Mouse (Mus musculus): ENCODE measurements at regions not wholly inside any gene's neighbourhood (a gene's known extent, or its start where the extent isn't known, plus 50 kb on each side); places are given as distances from the start of the nearest gene placed in this dataset.

- H3K9ac ChIP-seq (replicated peaks; ENCODE audit: low read depth, low read length): no peak overlapping the region
Observed at GRCm38 (mm10) chr14:48753517-48754079, 80.0 kb upstream of the Otx2 start.

GRCm38 (mm10) chr14:48753084-48753483 lies 79.5 kb upstream of the Otx2 start:
- Histone ChIP-seq H3K27ac (ENCODE audit: low read depth, low read length) (no peak overlapping the region), H3K9me3 (ENCODE audit: control insufficient read depth, low read length) (no peaks in the 10 kb centered on the region), H3K4me1 (ENCODE audit: control insufficient read depth, insufficient read depth, low read length) (peaks cover 14% of the 10 kb centered on the region; the same call in 1 of the 2 replicates), H3K4me3 (ENCODE audit: low read depth, low read length) (no peak overlapping the region), H3K4me2 (ENCODE audit: low read depth, low read length) (no peak overlapping the region), H3K36me3 (ENCODE audit: control insufficient read depth, insufficient read depth, low read length) (no peaks in the 10 kb centered on the region), H3K9ac (replicated peaks; ENCODE audit: low read depth, low read length) (no peak overlapping the region), H3K27me3 (ENCODE audit: control insufficient read depth, insufficient read depth, low read length) (no peaks in the 10 kb centered on the region; the same call in 1 of the 2 replicates)
- 19% methylated on average over 7 of the region's 7 CpGs for WGBS
- no peak for ATAC-seq (ENCODE audit: low read depth)

More at GRCm38 (mm10) chr14:48753517-48754079, 80.0 kb upstream of the Otx2 start:
- Histone ChIP-seq H3K4me2 (ENCODE audit: low read depth, low read length) (no peak overlapping the region), H3K36me3 (ENCODE audit: control insufficient read depth, insufficient read depth, low read length) (no peaks in the 10 kb centered on the region), H3K4me1 (ENCODE audit: control insufficient read depth, insufficient read depth, low read length) (peaks cover 14% of the 10 kb centered on the region; the same call in 1 of the 2 replicates), H3K9me3 (ENCODE audit: control insufficient read depth, low read length) (no peaks in the 10 kb centered on the region), H3K27me3 (ENCODE audit: control insufficient read depth, insufficient read depth, low read length) (no peaks in the 10 kb centered on the region; the same call in 1 of the 2 replicates), H3K4me3 (ENCODE audit: low read depth, low read length) (no peak overlapping the region), H3K27ac (ENCODE audit: low read depth, low read length) (no peak overlapping the region)
- 11% methylated on average over 10 of the region's 10 CpGs for WGBS
- peak; percentile 54; the same call in 1 of the 2 replicates for ATAC-seq (ENCODE audit: low read depth)

GRCm38 (mm10) chr14:48752579-48752905 lies 78.9 kb upstream of the Otx2 start:
- H3K4me2 ChIP-seq (ENCODE audit: low read depth, low read length): peak overlapping the region; percentile 37; the same call in 1 of the 2 replicates
- H3K9me3 ChIP-seq (ENCODE audit: control insufficient read depth, low read length): no peaks in the 10 kb centered on the region
- H3K9ac ChIP-seq (replicated peaks; ENCODE audit: low read depth, low read length): no peak overlapping the region
- no peaks in the 10 kb centered on the region; the same call in 1 of the 2 replicates for H3K27me3 ChIP-seq (ENCODE audit: control insufficient read depth, insufficient read depth, low read length)
- H3K36me3 ChIP-seq (ENCODE audit: control insufficient read depth, insufficient read depth, low read length): no peaks in the 10 kb centered on the region
- 21% methylated on average over 8 of the region's 8 CpGs for WGBS
- H3K4me3 ChIP-seq (ENCODE audit: low read depth, low read length): no peak overlapping the region
- no peak overlapping the region for H3K27ac ChIP-seq (ENCODE audit: low read depth, low read length)
- ATAC-seq (ENCODE audit: low read depth): no peak
- peaks cover 14% of the 10 kb centered on the region; the same call in 1 of the 2 replicates for H3K4me1 ChIP-seq (ENCODE audit: control insufficient read depth, insufficient read depth, low read length)

GRCm38 (mm10) chr14:48751751-48752578 lies 78.3 kb upstream of the Otx2 start:
- WGBS: 12% methylated on average over 18 of the region's 18 CpGs
- Histone ChIP-seq H3K9me3 (ENCODE audit: control insufficient read depth, low read length) (no peaks in the 10 kb centered on the region), H3K36me3 (ENCODE audit: control insufficient read depth, insufficient read depth, low read length) (no peaks in the 10 kb centered on the region), H3K4me2 (ENCODE audit: low read depth, low read length) (peak overlapping the region; percentile 37; the same call in 1 of the 2 replicates), H3K4me3 (ENCODE audit: low read depth, low read length) (no peak overlapping the region), H3K9ac (replicated peaks; ENCODE audit: low read depth, low read length) (no peak overlapping the region), H3K27ac (ENCODE audit: low read depth, low read length) (no peak overlapping the region), H3K27me3 (ENCODE audit: control insufficient read depth, insufficient read depth, low read length) (no peaks in the 10 kb centered on the region; the same call in 1 of the 2 replicates), H3K4me1 (ENCODE audit: control insufficient read depth, insufficient read depth, low read length) (peaks cover 14% of the 10 kb centered on the region; the same call in 1 of the 2 replicates)
- ATAC-seq (ENCODE audit: low read depth): no peak

- Histone ChIP-seq H3K27me3 (ENCODE audit: control insufficient read depth, insufficient read depth, low read length) (no peaks in the 10 kb centered on the region; the same call in 1 of the 2 replicates), H3K4me3 (ENCODE audit: low read depth, low read length) (no peak overlapping the region), H3K27ac (ENCODE audit: low read depth, low read length) (no peak overlapping the region), H3K4me1 (ENCODE audit: control insufficient read depth, insufficient read depth, low read length) (peaks cover 14% of the 10 kb centered on the region; the same call in 1 of the 2 replicates), H3K4me2 (ENCODE audit: low read depth, low read length) (no peak overlapping the region), H3K36me3 (ENCODE audit: control insufficient read depth, insufficient read depth, low read length) (no peaks in the 10 kb centered on the region), H3K9ac (replicated peaks; ENCODE audit: low read depth, low read length) (no peak overlapping the region), H3K9me3 (ENCODE audit: control insufficient read depth, low read length) (no peaks in the 10 kb centered on the region)
- WGBS: 11% methylated on average over 6 of the region's 6 CpGs
- ATAC-seq (ENCODE audit: low read depth): no peak
Observed at GRCm38 (mm10) chr14:48750994-48751393, 77.4 kb upstream of the Otx2 start.

- H3K9ac ChIP-seq (replicated peaks; ENCODE audit: low read depth, low read length): no peak overlapping the region
- H3K4me1 ChIP-seq (ENCODE audit: control insufficient read depth, insufficient read depth, low read length): peaks cover 10% of the 10 kb centered on the region; the same call in 1 of the 2 replicates
- WGBS: 91% methylated on average over 12 of the region's 12 CpGs
- H3K9me3 ChIP-seq (ENCODE audit: control insufficient read depth, low read length): no peaks in the 10 kb centered on the region
- H3K36me3 ChIP-seq (ENCODE audit: control insufficient read depth, insufficient read depth, low read length): no peaks in the 10 kb centered on the region
- H3K27ac ChIP-seq (ENCODE audit: low read depth, low read length): no peak overlapping the region
- H3K27me3 ChIP-seq (ENCODE audit: control insufficient read depth, insufficient read depth, low read length): no peaks in the 10 kb centered on the region
- ATAC-seq (ENCODE audit: low read depth): no peak
- no peak overlapping the region for H3K4me3 ChIP-seq (ENCODE audit: low read depth, low read length)
- no peak overlapping the region for H3K4me2 ChIP-seq (ENCODE audit: low read depth, low read length)
Observed at GRCm38 (mm10) chr14:48748976-48749375, 75.4 kb upstream of the Otx2 start.

- ATAC-seq (ENCODE audit: low read depth): no peak
- Histone ChIP-seq H3K27me3 (ENCODE audit: control insufficient read depth, insufficient read depth, low read length) (no peaks in the 10 kb centered on the region), H3K36me3 (ENCODE audit: control insufficient read depth, insufficient read depth, low read length) (no peaks in the 10 kb centered on the region), H3K4me2 (ENCODE audit: low read depth, low read length) (no peak overlapping the region), H3K9ac (replicated peaks; ENCODE audit: low read depth, low read length) (no peak overlapping the region), H3K9me3 (ENCODE audit: control insufficient read depth, low read length) (no peaks in the 10 kb centered on the region), H3K4me1 (ENCODE audit: control insufficient read depth, insufficient read depth, low read length) (peaks cover under 1% of the 10 kb centered on the region; the same call in 1 of the 2 replicates), H3K4me3 (ENCODE audit: low read depth, low read length) (no peak overlapping the region), H3K27ac (ENCODE audit: low read depth, low read length) (no peak overlapping the region)
- 81% methylated on average over 1 of the region's 1 CpGs for WGBS
Observed at GRCm38 (mm10) chr14:48747936-48748335, 74.3 kb upstream of the Otx2 start.

- H3K36me3 ChIP-seq (ENCODE audit: control insufficient read depth, insufficient read depth, low read length): no peaks in the 10 kb centered on the region
- no peak for ATAC-seq (ENCODE audit: low read depth)
- no peaks in the 10 kb centered on the region for H3K9me3 ChIP-seq (ENCODE audit: control insufficient read depth, low read length)
- no peak overlapping the region for H3K4me2 ChIP-seq (ENCODE audit: low read depth, low read length)
- no peak overlapping the region for H3K9ac ChIP-seq (replicated peaks; ENCODE audit: low read depth, low read length)
- no peaks in the 10 kb centered on the region for H3K27me3 ChIP-seq (ENCODE audit: control insufficient read depth, insufficient read depth, low read length)
- no peak overlapping the region for H3K4me3 ChIP-seq (ENCODE audit: low read depth, low read length)
- WGBS: 53% methylated on average over 7 of the region's 7 CpGs
- H3K27ac ChIP-seq (ENCODE audit: low read depth, low read length): no peak overlapping the region
- H3K4me1 ChIP-seq (ENCODE audit: control insufficient read depth, insufficient read depth, low read length): no peaks in the 10 kb centered on the region
Observed at GRCm38 (mm10) chr14:48740942-48741602, 67.5 kb upstream of the Otx2 start.

- Histone ChIP-seq H3K4me2 (ENCODE audit: low read depth, low read length) (no peak overlapping the region), H3K27me3 (ENCODE audit: control insufficient read depth, insufficient read depth, low read length) (no peaks in the 10 kb centered on the region), H3K9me3 (ENCODE audit: control insufficient read depth, low read length) (no peaks in the 10 kb centered on the region), H3K9ac (replicated peaks; ENCODE audit: low read depth, low read length) (no peak overlapping the region), H3K27ac (ENCODE audit: low read depth, low read length) (no peak overlapping the region), H3K4me1 (ENCODE audit: control insufficient read depth, insufficient read depth, low read length) (no peaks in the 10 kb centered on the region), H3K36me3 (ENCODE audit: control insufficient read depth, insufficient read depth, low read length) (no peaks in the 10 kb centered on the region), H3K4me3 (ENCODE audit: low read depth, low read length) (no peak overlapping the region)
- 91% methylated on average over 4 of the region's 4 CpGs for WGBS
- no peak for ATAC-seq (ENCODE audit: low read depth)
Observed at GRCm38 (mm10) chr14:48739121-48739520, 65.5 kb upstream of the Otx2 start.

Data from neural tube, embryonic 14.5 days (tissue).